Mouse (Mus musculus) liver, embryonic 15.5 days (tissue): ENCODE measurements around the gene Paxx. TPM values are rescaled to one million over a fixed set of nuclear protein-coding genes. Genes with fewer than 3 reads are reported as not detected.

ENCODE experiments used
- ATAC-seq: fragments of 200-750 bp; cut with Nextera tagmentation; 2 replicates; pipeline ENCODE4 v1.8.0; 2017; ENCODE audit warnings: moderate number of reproducible peaks, mild to moderate bottlenecking, moderate library complexity; ENCODE audit not compliant: insufficient read depth
- H3K27ac ChIP-seq: fragments of 300-500 bp; sonication (generic); replicated peaks from 2 replicates; pipeline ENCODE4 v1.5.1; 2015; ENCODE audit warnings: mild to moderate bottlenecking, inconsistent platforms
- H3K27me3 ChIP-seq: fragments of 300-500 bp; sonication (generic); 2 replicates; pipeline ENCODE4 v1.6.1; 2015; ENCODE audit warnings: mild to moderate bottlenecking, inconsistent platforms
- H3K36me3 ChIP-seq: fragments of 300-500 bp; sonication (generic); replicated peaks from 2 replicates; pipeline ENCODE4 v1.6.1; 2015; ENCODE audit warnings: moderate library complexity, mild to moderate bottlenecking, inconsistent platforms
- H3K4me1 ChIP-seq: fragments of 300-500 bp; sonication (generic); replicated peaks from 2 replicates; pipeline ENCODE4 v1.6.1; 2015; ENCODE audit warnings: inconsistent platforms
- H3K4me2 ChIP-seq: fragments of 300-500 bp; sonication (generic); 2 replicates; pipeline ENCODE4 v1.6.1; 2015; ENCODE audit warnings: moderate library complexity, mild to moderate bottlenecking, inconsistent platforms
- H3K4me3 ChIP-seq: fragments of 300-500 bp; sonication (generic); replicated peaks from 2 replicates; pipeline ENCODE4 v1.5.1; 2015; ENCODE audit warnings: mild to moderate bottlenecking, inconsistent platforms
- H3K9ac ChIP-seq: fragments of 300-500 bp; sonication (generic); 2 replicates; pipeline ENCODE4 v1.6.1; 2015; ENCODE audit warnings: moderate library complexity, mild to moderate bottlenecking, inconsistent platforms
- H3K9me3 ChIP-seq: fragments of 300-500 bp; sonication (generic); replicated peaks from 2 replicates; pipeline ENCODE4 v1.6.1; 2016; ENCODE audit warnings: inconsistent platforms
- WGBS: fragments of 180-500 bp; shearing (Covaris S2); methylation state at CpG from one replicate; pipeline ENCODE4 v1.1.7; 2015; ENCODE audit warnings: mixed read lengths; ENCODE audit not compliant: insufficient replicate concordance; 5-methylcytosine and 5-hydroxymethylcytosine counted together
- polyA plus RNA-seq: library from polyadenylated mRNA; unstranded; fragments of >200 nt; fragmentation: Nextera tagmentation; extraction: Ambion mirVana; gene quantifications from 2 replicates; pipeline ENCODE4 v1.2.1, GENCODE M21; 2015

The Paxx gene
- polyA plus RNA-seq, 1 experiment from 2014 or later, result 8.3 TPM

DNA sequence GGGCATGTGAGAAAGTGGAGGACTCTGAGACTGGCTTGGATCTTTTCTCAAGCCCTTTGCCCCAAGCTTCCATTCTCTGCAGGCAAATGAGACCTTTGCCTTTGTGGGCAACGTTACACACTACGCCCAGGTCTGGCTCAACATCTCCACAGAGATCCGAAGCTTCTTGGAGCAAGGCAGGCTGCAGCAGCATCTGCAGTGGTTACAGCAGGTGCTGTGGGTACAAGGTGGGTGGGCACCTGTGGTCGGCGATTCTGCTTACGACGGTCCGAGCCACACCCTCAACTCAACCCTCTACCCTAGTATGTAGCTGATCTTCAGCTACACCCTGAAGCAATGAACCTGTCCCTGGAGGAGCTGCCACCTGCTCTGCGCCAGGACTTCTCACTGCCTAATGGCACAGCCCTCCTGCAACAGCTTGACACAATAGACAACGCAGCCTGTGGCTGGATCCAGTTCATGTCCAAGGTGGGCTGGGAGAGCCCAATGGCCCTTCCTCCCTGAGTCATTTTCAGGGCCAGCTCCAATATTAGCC is 24.5 kb downstream of the Paxx start:
- Histone ChIP-seq H3K36me3 (no peaks in the 10 kb centered on the region), H3K9ac (no peak overlapping the region), H3K27ac (no peak overlapping the region), H3K27me3 (no peaks in the 10 kb centered on the region; the same call in 1 of the 2 replicates), H3K4me3 (no peak overlapping the region), H3K9me3 (no peaks in the 10 kb centered on the region), H3K4me1 (peaks cover 7% of the 10 kb centered on the region; the same call in 1 of the 2 replicates), H3K4me2 (no peak overlapping the region)
- WGBS, result 75% methylated on average over 10 of the region's 10 CpGs
- no peak for ATAC-seq

- Histone ChIP-seq H3K4me1 (peaks cover 13% of the 10 kb centered on the region), H3K9ac (no peak overlapping the region), H3K9me3 (no peaks in the 10 kb centered on the region), H3K36me3 (no peaks in the 10 kb centered on the region), H3K27ac (no peak overlapping the region), H3K27me3 (peaks cover 20% of the 10 kb centered on the region), H3K4me3 (no peak overlapping the region), H3K4me2 (no peak overlapping the region)
- WGBS, result 75% methylated on average over 8 of the region's 8 CpGs
- no peak for ATAC-seq
Observed at GRCm38 (mm10) chr2:25434292-25434691, 26.6 kb downstream of the Paxx start.

DNA sequence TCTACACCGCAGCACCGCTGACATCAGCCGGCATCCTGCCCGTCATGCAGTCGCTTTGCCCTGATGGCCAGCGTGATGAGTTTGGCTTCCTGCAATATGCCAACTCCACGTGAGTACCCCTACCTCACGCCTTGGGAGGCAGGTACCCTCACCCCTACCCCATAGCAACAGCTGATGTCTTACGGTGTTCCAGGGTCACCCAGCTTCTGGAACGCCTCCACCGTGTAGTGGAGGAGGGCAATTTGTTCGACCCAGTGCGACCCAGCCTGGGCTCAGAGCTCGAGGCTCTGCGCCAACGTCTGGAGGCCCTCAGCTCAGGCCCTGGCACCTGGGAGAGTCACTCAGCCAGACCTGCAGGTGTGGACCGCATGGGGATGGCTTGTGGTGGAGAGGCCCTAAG is 27.8 kb downstream of the Paxx start:
- H3K4me3 ChIP-seq, result no peak overlapping the region
- no peaks in the 10 kb centered on the region for H3K9me3 ChIP-seq
- 71% methylated on average over 17 of the region's 17 CpGs for WGBS
- no peak overlapping the region for H3K9ac ChIP-seq
- peaks cover 29% of the 10 kb centered on the region for H3K27me3 ChIP-seq
- ATAC-seq, result no peak
- no peaks in the 10 kb centered on the region for H3K36me3 ChIP-seq
- peaks cover 24% of the 10 kb centered on the region for H3K4me1 ChIP-seq
- no peak overlapping the region for H3K27ac ChIP-seq
- H3K4me2 ChIP-seq, result no peak overlapping the region

DNA sequence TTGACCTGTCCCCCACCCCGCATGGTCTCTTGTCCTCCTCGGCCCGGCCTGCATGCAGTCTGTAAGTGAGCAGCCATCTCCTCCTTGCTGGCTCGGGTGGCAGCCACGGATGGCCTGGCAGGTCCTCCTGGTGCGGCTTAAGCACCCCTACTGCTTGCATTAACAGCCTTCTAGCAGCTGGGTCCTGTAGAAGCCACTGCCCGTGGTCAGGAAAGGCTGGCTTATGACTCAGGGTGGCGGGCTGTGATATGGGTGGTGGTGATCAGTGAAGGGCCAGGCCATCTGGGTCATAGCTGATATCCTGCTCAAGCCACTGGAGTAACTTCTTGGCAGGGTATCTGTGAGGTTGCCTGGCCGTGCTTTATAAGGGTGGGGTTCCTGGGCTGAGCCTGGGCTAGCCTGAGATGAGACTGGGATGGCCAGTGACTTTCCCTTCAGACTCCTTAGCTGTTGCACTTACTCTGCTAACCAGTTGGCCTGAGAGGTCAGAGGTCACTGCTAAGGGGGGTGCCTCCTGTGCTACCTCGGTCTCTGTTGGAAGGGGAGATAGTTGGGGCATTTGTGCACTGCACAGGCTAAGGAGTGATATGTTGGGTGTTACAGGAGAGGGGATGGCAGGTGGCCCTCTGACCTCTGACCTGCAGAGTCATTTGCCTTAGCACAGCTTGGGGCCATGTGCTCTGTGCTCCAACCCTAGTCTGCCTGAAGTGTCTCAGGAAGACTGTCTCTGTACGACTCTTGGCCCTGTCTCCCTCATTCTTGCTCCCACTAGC is 28.4 kb downstream of the Paxx start:
- Histone ChIP-seq H3K27ac (no peak overlapping the region), H3K36me3 (no peaks in the 10 kb centered on the region), H3K9ac (no peak overlapping the region), H3K9me3 (no peaks in the 10 kb centered on the region), H3K4me2 (no peak overlapping the region), H3K4me1 (peaks cover 28% of the 10 kb centered on the region), H3K4me3 (no peak overlapping the region), H3K27me3 (peaks cover 29% of the 10 kb centered on the region)
- ATAC-seq, result no peak
- WGBS, result 46% methylated on average over 11 of the region's 11 CpGs

DNA sequence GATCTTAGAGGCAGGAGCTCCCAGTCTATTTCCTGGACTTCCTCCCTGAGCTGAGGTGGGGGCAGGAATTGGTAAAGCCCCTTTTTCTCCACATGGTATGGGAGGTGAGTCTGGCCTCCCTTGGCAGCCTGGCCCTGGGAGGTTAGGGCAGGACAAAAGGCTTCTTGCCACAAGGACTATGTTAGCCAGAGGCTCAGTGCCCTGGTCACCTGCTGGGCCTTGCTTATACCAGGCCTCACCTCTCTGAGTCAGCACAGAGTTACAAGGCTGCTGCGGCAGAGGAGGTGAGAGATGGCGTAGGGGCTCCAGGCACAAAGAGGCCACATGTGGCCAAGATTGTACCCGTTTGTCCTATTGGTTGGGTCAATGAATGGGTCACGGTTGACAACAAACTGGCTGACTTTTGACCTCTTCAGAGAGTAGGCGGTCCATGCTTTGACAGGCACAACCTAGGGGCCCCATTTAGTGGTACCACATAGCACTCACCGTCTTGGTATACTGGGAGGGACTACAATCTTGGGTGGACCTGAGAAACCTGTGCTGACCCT is 29.5 kb downstream of the Paxx start:
- no peak overlapping the region for H3K9ac ChIP-seq
- H3K4me3 ChIP-seq, result no peak overlapping the region
- no peaks in the 10 kb centered on the region for H3K9me3 ChIP-seq
- no peak overlapping the region for H3K4me2 ChIP-seq
- WGBS, result 65% methylated on average over 6 of the region's 6 CpGs
- peaks cover 29% of the 10 kb centered on the region for H3K27me3 ChIP-seq
- no peaks in the 10 kb centered on the region for H3K36me3 ChIP-seq
- H3K27ac ChIP-seq, result no peak overlapping the region
- peaks cover 28% of the 10 kb centered on the region for H3K4me1 ChIP-seq
- ATAC-seq, result no peak

DNA sequence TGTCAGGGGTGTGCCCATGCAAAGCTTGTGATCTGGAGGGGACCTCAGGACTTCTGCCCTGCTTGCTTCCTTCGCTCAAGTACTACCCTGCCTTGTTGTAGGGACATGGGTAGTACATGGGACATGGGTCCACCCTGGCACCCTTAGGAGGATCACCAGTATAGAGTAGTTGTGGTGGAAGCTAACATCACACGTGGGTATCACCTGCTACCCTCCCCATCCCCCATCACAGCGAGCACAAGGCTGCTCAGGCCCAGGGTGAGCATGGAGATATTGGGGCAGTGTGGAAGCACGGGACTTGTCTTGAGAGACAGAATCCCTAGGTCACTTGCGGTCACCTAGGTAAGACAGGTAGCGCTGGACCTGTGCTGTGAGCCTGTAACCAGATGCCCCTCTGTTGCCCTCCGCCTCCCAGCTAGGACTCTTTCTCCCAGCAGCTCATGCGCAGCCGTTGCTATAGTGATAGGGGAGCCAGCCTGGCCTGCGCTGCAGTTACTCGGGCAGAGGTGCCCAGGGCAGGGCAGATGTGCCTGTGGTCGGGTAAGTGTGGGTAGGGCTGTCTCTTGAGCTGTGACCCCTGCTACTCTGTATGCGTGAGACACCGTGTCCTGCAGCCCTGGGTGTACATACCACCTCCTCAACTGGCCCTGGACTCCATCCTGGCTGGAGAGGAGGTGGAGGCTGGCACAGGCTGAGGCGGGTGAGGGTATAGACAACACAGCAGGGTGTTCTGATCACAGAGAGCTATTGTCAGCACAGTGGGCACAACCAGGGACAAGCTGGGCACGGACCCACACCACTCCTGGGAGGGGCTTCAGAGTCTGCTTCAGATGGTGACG is 30.3 kb downstream of the Paxx start:
- Histone ChIP-seq H3K36me3 (no peaks in the 10 kb centered on the region), H3K27ac (no peak overlapping the region), H3K4me1 (peaks cover 28% of the 10 kb centered on the region), H3K9me3 (no peaks in the 10 kb centered on the region), H3K4me2 (no peak overlapping the region), H3K4me3 (no peak overlapping the region), H3K9ac (no peak overlapping the region), H3K27me3 (peaks cover 32% of the 10 kb centered on the region)
- WGBS, result 75% methylated on average over 17 of the region's 17 CpGs
- ATAC-seq, result no peak

- Histone ChIP-seq H3K4me1 (peaks cover 28% of the 10 kb centered on the region), H3K4me3 (peak overlapping the region; percentile 65; the same call in 1 of the 2 replicates), H3K9me3 (no peaks in the 10 kb centered on the region), H3K27me3 (peaks cover 42% of the 10 kb centered on the region), H3K4me2 (peak overlapping the region; percentile 95; the same call in 1 of the 2 replicates), H3K27ac (no peak overlapping the region), H3K36me3 (no peaks in the 10 kb centered on the region), H3K9ac (no peak overlapping the region)
- no peak for ATAC-seq
- WGBS, result 58% methylated on average over 5 of the region's 5 CpGs
Observed at GRCm38 (mm10) chr2:25429435-25430180, 31.3 kb downstream of the Paxx start.

- H3K4me1 ChIP-seq, result peaks cover 28% of the 10 kb centered on the region
- peak; percentile 80 for ATAC-seq
- H3K36me3 ChIP-seq, result no peaks in the 10 kb centered on the region
- WGBS, result under 1% methylated on average over 89 of the region's 89 CpGs
- no peaks in the 10 kb centered on the region for H3K9me3 ChIP-seq
- peak within 1 kb of the TSS; percentile 95 for H3K4me2 ChIP-seq
- H3K4me3 ChIP-seq, result peak within 1 kb of the TSS; percentile 65
- no peak within 1 kb of the TSS for H3K27ac ChIP-seq
- peak within 1 kb of the TSS; percentile 58 for H3K9ac ChIP-seq
- H3K27me3 ChIP-seq, result peaks cover 44% of the 10 kb centered on the region
Observed at GRCm38 (mm10) chr2:25428442-25429236, 32.3 kb downstream of the Paxx start, which contains the start of gene Abca2. Gene Abca2, plus strand, starts transcription at chr2:25428703.

GRCm38 (mm10) chr2:25427256-25427655 is 33.6 kb downstream of the Paxx start:
- H3K27me3 ChIP-seq, result peaks cover 47% of the 10 kb centered on the region
- no peak overlapping the region for H3K4me3 ChIP-seq
- H3K4me1 ChIP-seq, result peaks cover 26% of the 10 kb centered on the region
- no peak overlapping the region for H3K9ac ChIP-seq
- no peak for ATAC-seq
- no peaks in the 10 kb centered on the region for H3K9me3 ChIP-seq
- H3K27ac ChIP-seq, result no peak overlapping the region
- WGBS, result 71% methylated on average over 5 of the region's 5 CpGs
- no peak overlapping the region for H3K4me2 ChIP-seq
- no peaks in the 10 kb centered on the region for H3K36me3 ChIP-seq

DNA sequence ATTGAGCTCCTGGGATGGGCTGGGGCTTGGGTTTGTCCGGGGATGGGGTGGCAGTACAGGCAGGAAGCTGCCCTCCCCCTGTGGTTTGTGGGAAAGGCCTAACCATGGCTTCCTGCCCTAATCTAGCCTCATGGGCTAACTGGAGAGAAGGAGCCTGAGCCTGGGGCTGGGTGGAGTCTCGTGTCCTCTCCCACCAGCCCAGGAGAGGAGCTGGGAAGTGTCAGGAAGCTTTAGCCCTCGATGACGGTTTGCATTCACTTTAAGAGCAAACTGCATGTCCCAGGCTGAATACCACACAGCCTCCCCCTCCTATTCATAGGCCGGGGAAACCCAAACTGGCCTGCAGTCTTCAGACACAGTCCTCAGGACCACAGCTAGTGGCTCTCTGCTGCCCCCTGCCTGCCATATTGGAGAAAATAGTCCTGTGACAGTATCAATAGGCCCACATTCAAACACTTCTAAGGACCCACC is 34.1 kb downstream of the Paxx start:
- H3K4me2 ChIP-seq, result no peak overlapping the region
- no peak for ATAC-seq
- no peak overlapping the region for H3K4me3 ChIP-seq
- H3K4me1 ChIP-seq, result peaks cover 21% of the 10 kb centered on the region
- peaks cover 47% of the 10 kb centered on the region for H3K27me3 ChIP-seq
- no peak overlapping the region for H3K9ac ChIP-seq
- no peaks in the 10 kb centered on the region for H3K9me3 ChIP-seq
- no peaks in the 10 kb centered on the region for H3K36me3 ChIP-seq
- H3K27ac ChIP-seq, result no peak overlapping the region
- WGBS, result 4% methylated on average over 5 of the region's 5 CpGs
